In genomic region chr3:145798042-145798441, GRCm38 (mm10) we compare ENCODE assay signal across 11 mouse cellular contexts. TPM values are rescaled to one million over a fixed set of nuclear protein-coding genes. Genes with fewer than 3 reads are reported as not detected.
A peak's percentile ranks its signal among the peaks of the same experiment; 100 is the strongest.
DNase-seq lines count a peak whose midpoint lies in the region; ATAC-seq and TF ChIP-seq lines count a peak whose summit lies in the region.
"Had no signal": no experiment of that assay in that cellular context is flagged by ENCODE, and none has a peak within 500 bp of the region (broad histone marks: within the 10 kb centered on the region; RNA-seq: fewer than 3 reads in every experiment).

No protein-coding gene starts in this region.

- no peak overlapping the region for H3K4me2 ChIP-seq in forebrain, embryonic 11.5 days (ENCODE audit: low read depth, low read length, severe bottlenecking)
- H3K4me2 ChIP-seq in forebrain, embryonic 14.5 days (ENCODE audit: low read length): no peak overlapping the region
- H3K4me2 ChIP-seq in kidney, embryonic 15.5 days: 0 out of 2 replicates have a peak overlapping the region, but pooled peaks have one; percentile 12
- no peak overlapping the region for H3K4me2 ChIP-seq in midbrain, postnatal 0 days (ENCODE audit: low read depth, low read length, poor library complexity, severe bottlenecking)
- H3K4me2 ChIP-seq in liver, postnatal 0 days (ENCODE audit: low read depth, low read length): no peak overlapping the region
- H3K4me2 ChIP-seq: neural tube, embryonic 12.5 days had no signal

- H3K36me3 ChIP-seq in forebrain, embryonic 11.5 days (ENCODE audit: control insufficient read depth, insufficient read depth, low read length): no peaks in the 10 kb centered on the region
- no peaks in the 10 kb centered on the region for H3K36me3 ChIP-seq in forebrain, embryonic 14.5 days (ENCODE audit: control insufficient read depth, insufficient read depth, low read length)
- H3K36me3 ChIP-seq in kidney, embryonic 15.5 days: no peaks in the 10 kb centered on the region
- no peaks in the 10 kb centered on the region for H3K36me3 ChIP-seq in midbrain, embryonic 10.5 days
- H3K36me3 ChIP-seq in midbrain, postnatal 0 days (ENCODE audit: insufficient read depth, low read length): no peaks in the 10 kb centered on the region
- no peaks in the 10 kb centered on the region for H3K36me3 ChIP-seq in liver, postnatal 0 days (replicated peaks; ENCODE audit: insufficient read depth, low read length)
- H3K36me3 ChIP-seq: neural tube, embryonic 12.5 days had no signal

- no peak for ATAC-seq in forebrain, embryonic 11.5 days (replicated peaks; ENCODE audit: low FRiP score)
- ATAC-seq in forebrain, embryonic 14.5 days: no peak
- ATAC-seq in kidney, embryonic 15.5 days (replicated peaks; ENCODE audit: low FRiP score): 0 out of 2 replicates have a peak, but pooled peaks have one; percentile 10
- ATAC-seq in midbrain, postnatal 0 days (ENCODE audit: low FRiP score): no peak
- 0 out of 2 replicates have a peak, but pooled peaks have one; percentile 7 for ATAC-seq in liver, postnatal 0 days

- WGBS in forebrain, embryonic 11.5 days: 83% methylated on average over 10 of the region's 10 CpGs
- 84% methylated on average over 10 of the region's 10 CpGs for WGBS in forebrain, embryonic 14.5 days
- WGBS in kidney, embryonic 15.5 days: 52% methylated on average over 10 of the region's 10 CpGs
- WGBS in midbrain, embryonic 10.5 days: 86% methylated on average over 10 of the region's 10 CpGs
- 87% methylated on average over 10 of the region's 10 CpGs for WGBS in midbrain, postnatal 0 days
- 57% methylated on average over 10 of the region's 10 CpGs for WGBS in liver, postnatal 0 days (ENCODE audit: insufficient replicate concordance)

- no peaks in the 10 kb centered on the region for H3K9me3 ChIP-seq in forebrain, embryonic 11.5 days (ENCODE audit: control insufficient read depth, low read length)
- no peaks in the 10 kb centered on the region for H3K9me3 ChIP-seq in forebrain, embryonic 14.5 days (replicated peaks; ENCODE audit: control insufficient read depth, low read length)
- H3K9me3 ChIP-seq in kidney, embryonic 15.5 days (replicated peaks): no peaks in the 10 kb centered on the region
- 0 out of 2 replicates have a peak, but pooled peaks cover 3% of the 10 kb centered on the region for H3K9me3 ChIP-seq in midbrain, embryonic 10.5 days (replicated peaks)
- H3K9me3 ChIP-seq in midbrain, postnatal 0 days (ENCODE audit: low read length): no peaks in the 10 kb centered on the region
- H3K9me3 ChIP-seq in liver, postnatal 0 days (ENCODE audit: low read length): no peaks in the 10 kb centered on the region
- H3K9me3 ChIP-seq: neural tube, embryonic 12.5 days had no signal

- TF ChIP-seq EP300 in liver, postnatal 0 days (IDR thresholded peaks at IDR 0.05; ENCODE audit: low read depth): no peak

- DNase-seq in forebrain, embryonic 11.5 days (ENCODE audit: low spot score): no peak
- no peak for DNase-seq in forebrain, embryonic 14.5 days (ENCODE audit: low spot score)
- no peak for DNase-seq in kidney, postnatal 25 days
- DNase-seq in midbrain, embryonic 10.5 days (ENCODE audit: low spot score): no peak
- DNase-seq in midbrain, postnatal 0 days (ENCODE audit: low spot score): no peak
- no peak for DNase-seq in liver, postnatal 0 days
- no peak for DNase-seq in spleen, adult 12 weeks (ENCODE audit: low spot score)
- DNase-seq: cerebellum, adult 2 months had no signal

- H3K4me3 ChIP-seq in forebrain, embryonic 11.5 days (ENCODE audit: low read depth, low read length): no peak overlapping the region
- no peak overlapping the region for H3K4me3 ChIP-seq in forebrain, embryonic 14.5 days (ENCODE audit: low read depth, low read length)
- H3K4me3 ChIP-seq in kidney, embryonic 15.5 days (replicated peaks): no peak overlapping the region
- H3K4me3 ChIP-seq in midbrain, embryonic 10.5 days: no peak overlapping the region
- H3K4me3 ChIP-seq in midbrain, postnatal 0 days (ENCODE audit: low read depth, low read length): no peak overlapping the region
- no peak overlapping the region for H3K4me3 ChIP-seq in liver, postnatal 0 days (ENCODE audit: low read depth, low read length)
- H3K4me3 ChIP-seq: erythroblast, embryonic 14.5 days; neural tube, embryonic 12.5 days had no signal

- 0 out of 2 replicates have a peak overlapping the region, but pooled peaks have one; percentile 6 for H3K27ac ChIP-seq in forebrain, embryonic 11.5 days (ENCODE audit: low read depth, low read length)
- no peak overlapping the region for H3K27ac ChIP-seq in forebrain, embryonic 14.5 days (ENCODE audit: low read depth, low read length)
- peak overlapping the region; percentile 85 for H3K27ac ChIP-seq in kidney, embryonic 15.5 days
- H3K27ac ChIP-seq in midbrain, embryonic 10.5 days (replicated peaks): peak overlapping the region; percentile 30; the same call in 1 of the 2 replicates
- no peak overlapping the region for H3K27ac ChIP-seq in midbrain, postnatal 0 days (ENCODE audit: low read depth, low read length)
- H3K27ac ChIP-seq in liver, postnatal 0 days (ENCODE audit: low read depth): 0 out of 2 replicates have a peak overlapping the region, but pooled peaks have one; percentile 39
- H3K27ac ChIP-seq: neural tube, embryonic 12.5 days had no signal

- no peak overlapping the region for H3K9ac ChIP-seq in forebrain, embryonic 11.5 days (ENCODE audit: low read length)
- H3K9ac ChIP-seq in forebrain, embryonic 14.5 days (ENCODE audit: low read length): no peak overlapping the region
- no peak overlapping the region for H3K9ac ChIP-seq in kidney, embryonic 15.5 days
- no peak overlapping the region for H3K9ac ChIP-seq in midbrain, postnatal 0 days (replicated peaks; ENCODE audit: low read length, poor library complexity, severe bottlenecking)
- H3K9ac ChIP-seq in liver, postnatal 0 days (replicated peaks): no peak overlapping the region
- H3K9ac ChIP-seq: neural tube, embryonic 12.5 days had no signal

- no peak for TF ChIP-seq CTCF in midbrain, postnatal 0 days (IDR thresholded peaks at IDR 0.05)
- TF ChIP-seq CTCF in liver, postnatal 0 days (IDR thresholded peaks at IDR 0.05; ENCODE audit: low read depth): no peak

- H3K27me3 ChIP-seq in forebrain, embryonic 11.5 days (ENCODE audit: control insufficient read depth, insufficient read depth, low read length): no peaks in the 10 kb centered on the region
- H3K27me3 ChIP-seq in forebrain, embryonic 14.5 days (replicated peaks; ENCODE audit: control insufficient read depth, insufficient read depth, low read length): no peaks in the 10 kb centered on the region
- no peaks in the 10 kb centered on the region for H3K27me3 ChIP-seq in kidney, embryonic 15.5 days
- no peaks in the 10 kb centered on the region for H3K27me3 ChIP-seq in midbrain, embryonic 10.5 days (ENCODE audit: low read depth, poor library complexity, severe bottlenecking)
- H3K27me3 ChIP-seq in midbrain, postnatal 0 days (ENCODE audit: insufficient read depth, low read length): no peaks in the 10 kb centered on the region
- H3K27me3 ChIP-seq in liver, postnatal 0 days (ENCODE audit: insufficient read depth, low read length): no peaks in the 10 kb centered on the region
- H3K27me3 ChIP-seq: neural tube, embryonic 12.5 days had no signal

- H3K4me1 ChIP-seq in forebrain, embryonic 11.5 days (replicated peaks; ENCODE audit: control insufficient read depth, insufficient read depth, low read length): no peaks in the 10 kb centered on the region
- no peaks in the 10 kb centered on the region for H3K4me1 ChIP-seq in forebrain, embryonic 14.5 days (ENCODE audit: control insufficient read depth, insufficient read depth, low read length)
- peaks cover 41% of the 10 kb centered on the region for H3K4me1 ChIP-seq in kidney, embryonic 15.5 days
- peaks cover 4% of the 10 kb centered on the region for H3K4me1 ChIP-seq in midbrain, embryonic 10.5 days
- no peaks in the 10 kb centered on the region for H3K4me1 ChIP-seq in midbrain, postnatal 0 days (ENCODE audit: insufficient read depth, low read length)
- H3K4me1 ChIP-seq in liver, postnatal 0 days (ENCODE audit: insufficient read depth): peaks cover 10% of the 10 kb centered on the region

RNA-seq across cellular contexts. Expression of gene Ddah1, which starts 39.6 kb away (rescaled TPM):
- polyA plus RNA-seq in forebrain, embryonic 11.5 days (2014; fragmentation: Nextera tagmentation; extraction: Ambion mirVana): 71.2 and 84.3 TPM in 2 replicates
- 129 and 147 TPM in 2 replicates for polyA plus RNA-seq in forebrain, embryonic 14.5 days (2014; fragmentation: Nextera tagmentation; extraction: Ambion mirVana)
- 71.2 and 76.1 TPM in 2 replicates for polyA plus RNA-seq in kidney, embryonic 15.5 days (2015; fragmentation: Nextera tagmentation; extraction: Ambion mirVana)
- 24.0 and 26.5 TPM in 2 replicates for polyA plus RNA-seq in midbrain, embryonic 10.5 days (2016; fragmentation: Nextera tagmentation; extraction: Ambion mirVana)
- 162 and 163 TPM in 2 replicates for total RNA-seq in midbrain, postnatal 0 days (2014; rRNA removed)
- 203 and 209 TPM in 2 replicates for polyA plus RNA-seq in midbrain, postnatal 0 days (2015; fragmentation: Nextera tagmentation; extraction: Ambion mirVana)
- polyA plus RNA-seq in liver, postnatal 0 days (2015; fragmentation: Nextera tagmentation; extraction: Ambion mirVana): 45.1 and 60.8 TPM in 2 replicates

Comparison
In these comparisons a context has a peak if more than half of its experiments do, and no peak if none do; other contexts are left out.
1. H3K27ac ChIP-seq: peak in forebrain, embryonic 11.5 days (single experiment), kidney, embryonic 15.5 days (single experiment), midbrain, embryonic 10.5 days (single experiment) and liver, postnatal 0 days (single experiment); none in forebrain, embryonic 14.5 days (single experiment) and midbrain, postnatal 0 days (single experiment).
2. ATAC-seq: peak in kidney, embryonic 15.5 days (single experiment) and liver, postnatal 0 days (single experiment); none in forebrain, embryonic 11.5 days (single experiment), forebrain, embryonic 14.5 days (single experiment) and midbrain, postnatal 0 days (single experiment).